Mouse (Mus musculus) lung, postnatal 0 days (tissue): ENCODE results near the gene Nomo1. TPM values are rescaled to one million over a fixed set of nuclear protein-coding genes. Genes with fewer than 3 reads are reported as not detected.

Experiments used
- ATAC-seq: fragments of 200-750 bp; cut with Nextera tagmentation; 2 replicates; pipeline ENCODE4 v1.8.0; 2017; ENCODE audit warnings: moderate library complexity
- DNase-seq: peaks from one replicate; pipeline ENCODE4 v3.0.0-alpha.2; 2016; ENCODE audit warnings: low spot score
- H3K27ac ChIP-seq: fragments of 300-500 bp; sonication (generic); 2 replicates; pipeline ENCODE4 v1.5.1; 2014; ENCODE audit warnings: antibody characterized with exemption, mild to moderate bottlenecking, low read length, mixed read lengths
- H3K27me3 ChIP-seq: fragments of 300-500 bp; sonication (generic); replicated peaks from 2 replicates; pipeline ENCODE4 v1.6.1; 2014; ENCODE audit warnings: low read length, mixed read lengths; ENCODE audit not compliant: insufficient read depth
- H3K36me3 ChIP-seq: fragments of 300-500 bp; sonication (generic); 2 replicates; pipeline ENCODE4 v1.6.1; 2014; ENCODE audit warnings: low read length, mixed read lengths; ENCODE audit not compliant: insufficient read depth
- H3K4me1 ChIP-seq: fragments of 300-500 bp; sonication (generic); 2 replicates; pipeline ENCODE4 v1.6.1; 2014; ENCODE audit warnings: antibody characterized with exemption, low read depth, low read length, mixed read lengths; ENCODE audit not compliant: insufficient read depth
- H3K4me2 ChIP-seq: fragments of 300-500 bp; sonication (generic); replicated peaks from 2 replicates; pipeline ENCODE4 v1.6.1; 2014; ENCODE audit warnings: low read depth, mild to moderate bottlenecking, low read length, moderate library complexity, mixed read lengths
- H3K4me3 ChIP-seq: fragments of 300-500 bp; sonication (generic); 2 replicates; pipeline ENCODE4 v1.5.1; 2014; ENCODE audit warnings: low read depth, low read length
- H3K9ac ChIP-seq: fragments of 300-500 bp; sonication (generic); replicated peaks from 2 replicates; pipeline ENCODE4 v1.6.1; 2014; ENCODE audit warnings: low read depth, mild to moderate bottlenecking
- H3K9me3 ChIP-seq: fragments of 300-500 bp; sonication (generic); 2 replicates; pipeline ENCODE4 v1.6.1; 2016; ENCODE audit warnings: low read length, mixed read lengths
- CTCF ChIP-seq: IDR thresholded peaks from 2 replicates; pipeline ENCODE4 v1.5.1; 2016; ENCODE audit warnings: antibody characterized with exemption, mild to moderate bottlenecking
- EP300 ChIP-seq: IDR thresholded peaks from 2 replicates; pipeline ENCODE4 v1.6.1; 2016; ENCODE audit warnings: antibody characterized with exemption, mild to moderate bottlenecking, control low read depth
- WGBS: fragments of 180-500 bp; shearing (Covaris S2); extraction: QIAGEN DNeasy Blood & Tissue Kit; methylation state at CpG from one replicate; pipeline ENCODE4 v1.1.7; 2014; 5-methylcytosine and 5-hydroxymethylcytosine counted together
- polyA plus RNA-seq: library from polyadenylated mRNA; unstranded; fragments of >200 nt; fragmentation: Nextera tagmentation; extraction: Ambion mirVana; gene quantifications from 2 replicates; pipeline ENCODE4 v1.2.1, GENCODE M21; 2015

Nomo1 gene
- polyA plus RNA-seq, 1 experiment from 2014 or later, result 17.8 TPM

- Histone ChIP-seq H3K4me3 (no peak overlapping the region), H3K27me3 (0 out of 2 replicates have a peak, but pooled peaks cover 8% of the 10 kb centered on the region), H3K36me3 (no peaks in the 10 kb centered on the region), H3K4me2 (no peak overlapping the region; the same call in 1 of the 2 replicates), H3K9me3 (no peaks in the 10 kb centered on the region), H3K27ac (no peak overlapping the region), H3K9ac (no peak overlapping the region), H3K4me1 (no peaks in the 10 kb centered on the region)
- DNase-seq (no peak), ATAC-seq (no peak)
- WGBS, result 75% methylated on average over 12 of the region's 13 CpGs
- no peak for TF ChIP-seq CTCF
- no peak for TF ChIP-seq EP300
Observed at GRCm38 (mm10) chr7:46099682-46100081, 66.2 kb downstream of the Nomo1 start.

DNA sequence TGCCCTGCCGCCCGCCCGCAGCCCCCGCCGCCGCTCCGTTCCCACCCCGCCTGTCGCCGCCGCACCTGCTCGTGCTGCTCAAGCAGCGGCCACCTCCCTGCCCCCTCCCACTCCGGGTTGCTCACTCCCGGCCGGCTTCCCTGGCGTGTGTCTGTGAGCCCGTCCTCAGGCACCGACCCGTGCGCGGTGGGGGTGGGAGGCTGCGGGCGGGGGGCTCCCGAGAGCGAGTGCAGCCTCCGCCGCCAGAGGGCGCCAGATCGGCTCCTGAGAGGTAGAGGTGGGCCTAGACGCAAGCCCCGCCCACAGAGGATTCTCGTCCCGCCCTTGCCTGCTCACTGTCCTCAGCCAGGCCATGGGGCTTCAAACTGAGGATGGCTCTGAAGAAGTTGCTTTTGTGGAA lies 67.1 kb downstream of the Nomo1 start, which contains the start of gene Kcnj11:
Gene Kcnj11, minus strand, starts transcription at position 202 of the 400 bp plus-strand sequence.
- H3K4me1 ChIP-seq, result no peaks in the 10 kb centered on the region
- no peaks in the 10 kb centered on the region for H3K9me3 ChIP-seq
- H3K36me3 ChIP-seq, result no peaks in the 10 kb centered on the region
- H3K4me3 ChIP-seq, result peak within 1 kb of the TSS; percentile 29
- no peak within 1 kb of the TSS for H3K9ac ChIP-seq
- no peak within 1 kb of the TSS for H3K27ac ChIP-seq
- 2% methylated on average over 28 of the region's 34 CpGs for WGBS
- H3K27me3 ChIP-seq, result 0 out of 2 replicates have a peak, but pooled peaks cover 8% of the 10 kb centered on the region
- TF ChIP-seq CTCF (peak; percentile 77), EP300 (no peak)
- peak; percentile 79 for DNase-seq
- peak; percentile 85 for ATAC-seq
- peak within 1 kb of the TSS; percentile 68 for H3K4me2 ChIP-seq

GRCm38 (mm10) chr7:46103075-46103591 lies 69.6 kb downstream of the Nomo1 start:
- no peak overlapping the region for H3K27ac ChIP-seq
- H3K27me3 ChIP-seq, result 0 out of 2 replicates have a peak, but pooled peaks cover 8% of the 10 kb centered on the region
- TF ChIP-seq CTCF (no peak), EP300 (no peak)
- H3K36me3 ChIP-seq, result no peaks in the 10 kb centered on the region
- H3K9me3 ChIP-seq, result no peaks in the 10 kb centered on the region
- H3K4me2 ChIP-seq, result no peak overlapping the region
- no peak for DNase-seq
- ATAC-seq, result no peak
- no peak overlapping the region for H3K9ac ChIP-seq
- H3K4me1 ChIP-seq, result no peaks in the 10 kb centered on the region
- WGBS, result 72% methylated on average over 8 of the region's 8 CpGs
- no peak overlapping the region for H3K4me3 ChIP-seq

DNA sequence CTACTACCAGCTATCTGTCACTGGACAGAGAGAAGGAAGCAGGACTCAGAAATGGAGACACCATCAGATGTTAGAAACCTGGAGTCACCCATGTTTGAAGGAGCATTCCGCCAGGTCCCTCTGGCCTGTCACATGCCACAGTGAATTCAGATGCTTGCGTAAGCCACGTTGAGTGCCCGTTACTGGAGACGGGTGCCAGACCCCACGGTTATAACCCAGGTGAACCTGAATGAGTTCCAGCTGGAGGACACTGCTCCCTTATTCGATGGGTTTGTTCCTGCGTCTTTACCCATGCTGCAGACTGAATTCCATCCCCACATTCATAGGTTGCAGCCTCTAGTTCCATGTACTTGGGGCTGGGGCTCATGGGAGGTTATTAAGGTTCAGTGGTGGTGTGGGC lies 70.3 kb downstream of the Nomo1 start:
- 62% methylated on average over 8 of the region's 8 CpGs for WGBS
- Histone ChIP-seq H3K27ac (no peak overlapping the region), H3K4me3 (no peak overlapping the region), H3K4me2 (no peak overlapping the region), H3K36me3 (no peaks in the 10 kb centered on the region), H3K4me1 (no peaks in the 10 kb centered on the region), H3K9me3 (no peaks in the 10 kb centered on the region), H3K9ac (no peak overlapping the region), H3K27me3 (0 out of 2 replicates have a peak, but pooled peaks cover 8% of the 10 kb centered on the region)
- no peak for ATAC-seq
- TF ChIP-seq CTCF (no peak), EP300 (no peak)
- no peak for DNase-seq

DNA sequence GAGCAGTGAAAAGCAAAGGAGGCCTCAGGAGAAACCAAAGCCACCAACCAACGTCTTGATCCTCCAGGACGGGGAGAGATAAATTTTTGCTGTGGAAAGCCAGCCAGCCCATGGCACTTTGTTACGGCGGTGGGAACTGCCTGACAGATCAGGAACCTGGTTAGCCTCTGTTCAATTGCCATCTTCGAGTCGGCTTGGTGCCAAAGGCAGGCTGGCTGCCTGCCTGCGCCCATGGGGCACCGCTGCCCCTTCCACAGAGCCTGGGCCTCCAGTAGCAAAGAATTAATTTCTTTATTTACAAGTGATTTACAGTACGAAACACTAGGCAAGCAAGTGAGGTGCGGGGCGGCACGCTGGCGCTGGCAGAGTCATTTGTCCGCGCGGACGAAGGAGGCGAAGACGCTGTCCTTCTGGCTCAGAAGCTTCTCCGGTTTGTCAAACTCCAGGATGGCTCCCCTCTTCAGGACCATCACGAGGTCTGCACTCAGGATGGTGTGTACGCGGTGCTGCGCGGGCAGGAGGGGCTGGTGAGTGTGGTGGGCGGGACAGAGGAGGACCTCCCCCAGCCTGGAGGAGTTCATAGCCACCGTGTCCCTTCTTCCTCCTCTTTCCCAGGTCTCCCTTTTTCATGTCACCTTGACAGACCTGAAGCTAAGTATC lies 70.9 kb downstream of the Nomo1 start:
- WGBS, result 74% methylated on average over 27 of the region's 27 CpGs
- TF ChIP-seq EP300, result no peak
- no peak for TF ChIP-seq CTCF
- H3K9ac ChIP-seq, result no peak overlapping the region

DNA sequence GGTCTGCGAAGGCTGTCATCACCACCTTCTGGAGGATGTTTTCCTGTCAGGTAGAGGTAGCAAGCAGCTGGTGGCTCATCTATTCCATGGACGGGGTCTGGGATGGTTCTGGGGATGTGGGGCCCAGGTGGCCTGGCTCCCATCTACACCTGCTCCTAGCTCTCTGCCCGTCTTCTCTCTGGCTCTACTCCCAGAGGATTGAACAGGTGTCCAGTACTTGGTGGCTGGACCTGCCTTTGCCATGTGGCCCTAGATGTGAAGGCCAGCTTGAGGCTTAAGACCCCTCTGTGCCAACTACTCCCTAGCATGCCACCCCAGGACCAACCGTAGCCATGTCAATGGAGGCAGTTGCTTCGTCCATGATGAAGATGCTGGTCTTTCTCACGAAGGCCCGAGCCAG lies 72.0 kb downstream of the Nomo1 start:
- Histone ChIP-seq H3K4me2 (no peak overlapping the region), H3K27me3 (0 out of 2 replicates have a peak, but pooled peaks cover 6% of the 10 kb centered on the region), H3K9ac (no peak overlapping the region), H3K27ac (no peak overlapping the region), H3K4me3 (no peak overlapping the region), H3K9me3 (no peaks in the 10 kb centered on the region), H3K4me1 (no peaks in the 10 kb centered on the region), H3K36me3 (no peaks in the 10 kb centered on the region)
- no peak for TF ChIP-seq CTCF
- no peak for TF ChIP-seq EP300
- WGBS, result 86% methylated on average over 7 of the region's 7 CpGs
- no peak for ATAC-seq
- no peak for DNase-seq

More for the DNA sequence above, 70.9 kb downstream of the Nomo1 start:
- Histone ChIP-seq H3K36me3 (no peaks in the 10 kb centered on the region), H3K27ac (no peak overlapping the region), H3K4me2 (no peak overlapping the region), H3K9me3 (no peaks in the 10 kb centered on the region), H3K4me3 (no peak overlapping the region), H3K27me3 (0 out of 2 replicates have a peak, but pooled peaks cover 8% of the 10 kb centered on the region), H3K4me1 (no peaks in the 10 kb centered on the region)
- DNase-seq, result no peak
- no peak for ATAC-seq
